Mouse (Mus musculus): ENCODE measurements around the gene S100a7a. TPM values are rescaled to one million over a fixed set of nuclear protein-coding genes. Genes with fewer than 3 reads are reported as not detected.
A peak's percentile ranks its signal among the peaks of the same experiment; 100 is the strongest.

S100a7a gene
- polyA plus RNA-seq (2015; fragmentation: Nextera tagmentation; extraction: Ambion mirVana), result 0.16 and 0.17 TPM in 2 replicates

DNA sequence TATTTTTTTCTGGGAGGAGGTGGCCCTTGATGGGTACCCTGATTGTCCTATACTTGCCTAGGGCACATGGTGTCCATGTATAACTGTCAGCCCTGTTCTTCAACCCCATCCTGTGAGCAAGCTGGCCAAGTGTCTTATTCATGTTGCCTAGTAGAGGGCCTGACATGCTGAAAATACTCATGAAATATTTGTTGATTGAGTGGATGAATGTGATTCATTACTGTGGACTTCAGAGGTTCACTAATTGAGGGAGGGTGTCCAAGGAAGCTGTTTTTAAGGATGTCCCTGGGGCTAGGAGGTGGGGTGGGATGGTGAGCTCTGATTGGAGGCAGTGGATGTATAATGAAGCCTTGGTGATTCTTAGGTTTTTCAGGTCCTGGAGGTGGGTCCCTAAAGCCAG, at the start of gene S100a7a:
S100a7a (plus strand) TSS at position 301 of the 400 bp plus-strand sequence.
- peaks cover 9% of the 10 kb centered on the region; the same call in 1 of the 2 replicates for H3K27me3 ChIP-seq
- no peak within 1 kb of the TSS for H3K4me2 ChIP-seq
- H3K9me3 ChIP-seq (replicated peaks), result no peaks in the 10 kb centered on the region
- H3K4me1 ChIP-seq, result no peaks in the 10 kb centered on the region
- no peaks in the 10 kb centered on the region for H3K36me3 ChIP-seq
- ATAC-seq (replicated peaks; ENCODE audit: low FRiP score), result no peak
- H3K9ac ChIP-seq, result no peak within 1 kb of the TSS
- H3K27ac ChIP-seq, result no peak within 1 kb of the TSS
- no peak within 1 kb of the TSS for H3K4me3 ChIP-seq (replicated peaks)

DNA sequence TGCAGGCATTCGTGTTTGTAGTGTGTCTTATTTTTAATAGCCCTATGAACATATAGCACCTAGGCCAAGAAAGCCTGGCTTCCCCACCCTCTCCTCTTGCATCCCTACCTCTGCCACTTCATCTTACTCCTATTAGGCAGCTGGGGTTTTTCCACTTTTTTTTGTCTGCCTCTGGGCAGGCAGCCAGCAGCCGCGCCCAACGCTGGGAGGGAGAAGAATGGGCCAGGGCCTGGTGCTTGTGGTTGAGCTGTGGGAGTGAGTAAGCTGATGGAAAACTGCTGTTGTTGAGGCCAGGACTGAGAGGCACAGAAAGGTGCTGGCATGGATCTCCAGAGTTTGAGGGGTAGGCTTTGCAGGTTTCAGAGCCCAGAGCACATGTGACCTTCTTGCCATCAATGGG, 49.4 kb upstream of the S100a7a start:
- Histone ChIP-seq H3K4me1 (peaks cover 29% of the 10 kb centered on the region), H3K4me2 (no peak overlapping the region), H3K36me3 (no peaks in the 10 kb centered on the region), H3K9me3 (replicated peaks) (no peaks in the 10 kb centered on the region), H3K9ac (no peak overlapping the region), H3K4me3 (replicated peaks) (no peak overlapping the region), H3K27ac (peak overlapping the region; percentile 76), H3K27me3 (no peaks in the 10 kb centered on the region)
- 41% methylated on average over 4 of the region's 4 CpGs for WGBS
- ATAC-seq (replicated peaks; ENCODE audit: low FRiP score), result peak; percentile 66

DNA sequence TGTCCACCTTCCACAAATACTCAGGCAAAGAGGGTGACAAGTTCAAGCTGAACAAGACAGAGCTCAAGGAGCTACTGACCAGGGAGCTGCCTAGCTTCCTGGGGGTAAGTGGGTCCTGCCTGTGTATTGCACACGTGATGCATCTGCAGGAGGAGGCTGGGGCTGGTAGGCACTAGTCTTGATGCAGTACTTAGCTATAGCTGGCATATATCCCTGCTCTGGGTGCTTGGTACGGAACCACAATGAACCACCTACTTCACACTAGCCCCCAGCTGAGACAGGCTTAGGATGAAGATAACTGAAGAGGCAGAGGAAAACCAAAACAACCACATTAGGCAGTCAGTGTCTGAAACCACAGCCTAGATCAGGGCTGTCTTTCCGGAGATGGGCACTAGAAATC, 48.8 kb upstream of the S100a7a start:
- no peak overlapping the region for H3K4me2 ChIP-seq
- WGBS, result 80% methylated on average over 3 of the region's 3 CpGs
- H3K9ac ChIP-seq, result no peak overlapping the region
- H3K9me3 ChIP-seq (replicated peaks), result no peaks in the 10 kb centered on the region
- H3K4me1 ChIP-seq, result peaks cover 29% of the 10 kb centered on the region
- no peaks in the 10 kb centered on the region for H3K36me3 ChIP-seq
- no peak overlapping the region for H3K4me3 ChIP-seq (replicated peaks)
- no peak for ATAC-seq (replicated peaks; ENCODE audit: low FRiP score)
- H3K27me3 ChIP-seq, result no peaks in the 10 kb centered on the region
- peak overlapping the region; percentile 76 for H3K27ac ChIP-seq

DNA sequence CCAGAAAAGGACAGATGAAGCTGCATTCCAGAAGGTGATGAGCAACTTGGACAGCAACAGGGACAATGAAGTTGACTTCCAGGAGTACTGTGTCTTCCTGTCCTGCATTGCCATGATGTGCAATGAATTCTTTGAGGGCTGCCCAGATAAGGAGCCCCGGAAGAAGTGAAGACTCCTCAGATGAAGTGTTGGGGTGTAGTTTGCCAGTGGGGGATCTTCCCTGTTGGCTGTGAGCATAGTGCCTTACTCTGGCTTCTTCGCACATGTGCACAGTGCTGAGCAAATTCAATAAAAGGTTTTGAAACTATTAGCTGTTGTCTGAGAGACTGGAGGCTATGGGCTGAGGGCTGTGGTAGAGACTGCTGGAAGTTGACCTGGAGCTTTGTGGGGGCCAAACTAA, 48.1 kb upstream of the S100a7a start:
- Histone ChIP-seq H3K4me3 (replicated peaks) (no peak overlapping the region), H3K27ac (peak overlapping the region; percentile 76), H3K9me3 (replicated peaks) (no peaks in the 10 kb centered on the region), H3K4me2 (no peak overlapping the region), H3K9ac (no peak overlapping the region), H3K27me3 (no peaks in the 10 kb centered on the region), H3K4me1 (peaks cover 27% of the 10 kb centered on the region), H3K36me3 (no peaks in the 10 kb centered on the region)
- ATAC-seq (replicated peaks; ENCODE audit: low FRiP score), result no peak
- 83% methylated on average over 2 of the region's 2 CpGs for WGBS

DNA sequence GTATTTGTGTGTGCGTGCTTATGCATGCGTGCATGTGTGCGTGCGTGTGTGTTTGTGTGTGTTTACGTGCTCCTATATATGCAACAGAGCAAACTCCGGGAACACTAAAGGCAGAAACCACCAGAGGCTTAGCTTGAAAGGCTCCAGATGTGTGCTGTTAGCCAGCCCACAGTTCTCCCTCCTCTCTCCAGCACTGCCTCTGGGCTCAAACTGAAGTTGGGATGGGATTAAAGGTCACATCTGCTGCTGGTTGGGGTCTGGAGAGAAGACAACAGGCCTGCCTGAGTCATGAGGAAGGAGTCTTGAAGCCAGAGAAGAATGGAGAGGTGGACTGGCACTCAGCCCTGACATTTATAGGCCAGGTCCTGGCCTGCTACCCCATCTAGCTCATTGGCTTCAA, 47.6 kb upstream of the S100a7a start:
- H3K4me2 ChIP-seq, result no peak overlapping the region
- H3K4me3 ChIP-seq (replicated peaks), result no peak overlapping the region
- peaks cover 27% of the 10 kb centered on the region for H3K4me1 ChIP-seq
- H3K27me3 ChIP-seq, result no peaks in the 10 kb centered on the region
- peak overlapping the region; percentile 76 for H3K27ac ChIP-seq
- no peaks in the 10 kb centered on the region for H3K36me3 ChIP-seq
- no peak overlapping the region for H3K9ac ChIP-seq
- no peaks in the 10 kb centered on the region for H3K9me3 ChIP-seq (replicated peaks)
- 73% methylated on average over 6 of the region's 6 CpGs for WGBS
- peak; percentile 44; the same call in 1 of the 2 replicates for ATAC-seq (replicated peaks; ENCODE audit: low FRiP score)

DNA sequence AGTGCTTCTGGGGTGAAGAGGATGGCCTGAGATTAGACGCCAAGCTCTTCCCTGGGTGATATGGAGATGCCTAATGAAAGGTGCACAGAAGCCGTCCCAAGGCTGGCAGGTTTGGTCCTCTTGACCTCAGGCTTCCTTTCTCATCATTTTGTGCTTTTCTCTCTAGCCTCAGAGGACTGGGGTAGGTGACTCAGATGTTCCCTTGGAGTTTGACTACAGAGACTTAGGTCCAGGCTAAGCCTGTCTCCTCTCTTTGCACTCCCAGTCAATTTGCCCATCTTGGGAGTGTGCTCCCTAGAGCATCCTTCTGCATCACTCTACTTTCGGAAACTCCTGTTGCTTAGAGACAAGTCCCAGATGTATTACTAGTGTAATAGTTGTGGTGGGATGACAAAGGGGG, 46.5 kb upstream of the S100a7a start:
- H3K36me3 ChIP-seq, result no peaks in the 10 kb centered on the region
- ATAC-seq (replicated peaks; ENCODE audit: low FRiP score), result no peak
- WGBS, result 78% methylated on average over 3 of the region's 3 CpGs
- H3K9me3 ChIP-seq (replicated peaks), result no peaks in the 10 kb centered on the region
- no peak overlapping the region for H3K4me2 ChIP-seq
- H3K27me3 ChIP-seq, result no peaks in the 10 kb centered on the region
- no peak overlapping the region for H3K4me3 ChIP-seq (replicated peaks)
- H3K27ac ChIP-seq, result no peak overlapping the region
- peaks cover 35% of the 10 kb centered on the region for H3K4me1 ChIP-seq
- no peak overlapping the region for H3K9ac ChIP-seq

DNA sequence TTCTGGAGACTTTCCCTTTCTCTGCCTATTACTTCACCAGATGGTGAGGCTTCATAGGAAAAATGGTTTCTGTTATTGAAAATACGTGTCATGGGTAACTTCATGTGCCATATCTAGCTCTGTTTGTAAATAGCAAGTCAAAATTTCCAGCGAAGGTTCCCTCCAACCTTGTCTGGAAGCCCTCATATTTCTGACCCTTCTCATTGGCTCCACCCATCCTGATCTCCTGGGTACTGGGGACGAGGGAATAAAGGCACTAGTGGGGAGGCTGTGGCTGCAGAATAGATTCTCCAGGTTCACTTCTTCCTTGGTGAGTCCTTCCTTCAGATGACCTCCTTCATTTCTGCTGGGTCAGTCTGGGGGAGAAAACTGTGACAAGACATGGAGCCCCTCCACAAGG, 45.6 kb upstream of the S100a7a start, which contains the start of gene S100a5:
S100a5 (plus strand) TSS at position 301 of the 400 bp plus-strand sequence.
- Histone ChIP-seq H3K4me1 (peaks cover 43% of the 10 kb centered on the region), H3K27ac (no peak within 1 kb of the TSS), H3K4me3 (replicated peaks) (no peak within 1 kb of the TSS), H3K27me3 (no peaks in the 10 kb centered on the region), H3K4me2 (no peak within 1 kb of the TSS), H3K9ac (no peak within 1 kb of the TSS), H3K9me3 (replicated peaks) (no peaks in the 10 kb centered on the region), H3K36me3 (no peaks in the 10 kb centered on the region)
- 68% methylated on average over 3 of the region's 3 CpGs for WGBS
- no peak for ATAC-seq (replicated peaks; ENCODE audit: low FRiP score)

DNA sequence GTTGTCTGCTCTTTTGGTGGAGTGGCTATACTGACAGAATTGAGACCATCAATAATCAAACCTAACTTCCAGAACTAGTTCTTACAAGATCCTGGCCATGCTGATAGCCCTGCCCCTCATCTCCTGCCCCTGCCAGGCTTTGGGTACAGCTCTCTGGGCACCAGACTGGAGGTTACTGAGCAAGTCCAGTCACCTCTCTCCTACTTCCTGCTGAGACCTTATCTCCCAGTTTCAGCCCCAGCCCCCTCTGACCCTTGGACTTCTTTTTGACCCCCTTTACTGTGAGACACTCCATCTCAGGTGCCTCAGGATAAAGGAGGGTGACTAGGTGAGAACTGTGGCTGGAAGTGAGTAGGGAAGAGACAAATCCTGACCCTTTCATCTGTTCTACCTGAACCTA, 44.7 kb upstream of the S100a7a start:
- Histone ChIP-seq H3K4me3 (replicated peaks) (no peak overlapping the region), H3K36me3 (no peaks in the 10 kb centered on the region), H3K9ac (no peak overlapping the region), H3K27ac (no peak overlapping the region), H3K4me1 (peaks cover 43% of the 10 kb centered on the region), H3K9me3 (replicated peaks) (no peaks in the 10 kb centered on the region), H3K27me3 (no peaks in the 10 kb centered on the region), H3K4me2 (no peak overlapping the region)
- ATAC-seq (replicated peaks; ENCODE audit: low FRiP score), result no peak

DNA sequence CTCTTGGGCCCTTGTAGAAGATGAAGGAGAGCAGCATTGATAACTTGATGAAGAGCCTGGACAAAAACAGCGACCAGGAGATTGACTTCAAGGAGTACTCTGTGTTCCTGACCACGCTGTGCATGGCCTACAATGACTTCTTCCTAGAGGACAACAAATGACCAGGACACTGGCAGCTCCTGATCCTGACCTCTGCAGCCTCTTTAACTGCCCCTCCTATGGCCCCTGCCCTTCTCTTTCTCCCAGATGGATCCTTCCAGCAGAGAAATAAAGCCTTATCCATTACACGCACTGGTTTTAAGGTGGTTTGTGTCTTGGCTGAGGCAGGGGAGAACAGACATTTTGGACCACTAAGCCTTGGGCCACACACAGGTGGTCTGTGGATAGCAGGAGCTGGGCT, 42.3 kb upstream of the S100a7a start:
- Histone ChIP-seq H3K27me3 (no peaks in the 10 kb centered on the region), H3K4me3 (replicated peaks) (no peak overlapping the region), H3K4me1 (peaks cover 40% of the 10 kb centered on the region), H3K36me3 (no peaks in the 10 kb centered on the region), H3K9me3 (replicated peaks) (no peaks in the 10 kb centered on the region), H3K27ac (no peak overlapping the region), H3K9ac (no peak overlapping the region), H3K4me2 (no peak overlapping the region)
- ATAC-seq (replicated peaks; ENCODE audit: low FRiP score), result no peak
- 88% methylated on average over 3 of the region's 3 CpGs for WGBS

DNA sequence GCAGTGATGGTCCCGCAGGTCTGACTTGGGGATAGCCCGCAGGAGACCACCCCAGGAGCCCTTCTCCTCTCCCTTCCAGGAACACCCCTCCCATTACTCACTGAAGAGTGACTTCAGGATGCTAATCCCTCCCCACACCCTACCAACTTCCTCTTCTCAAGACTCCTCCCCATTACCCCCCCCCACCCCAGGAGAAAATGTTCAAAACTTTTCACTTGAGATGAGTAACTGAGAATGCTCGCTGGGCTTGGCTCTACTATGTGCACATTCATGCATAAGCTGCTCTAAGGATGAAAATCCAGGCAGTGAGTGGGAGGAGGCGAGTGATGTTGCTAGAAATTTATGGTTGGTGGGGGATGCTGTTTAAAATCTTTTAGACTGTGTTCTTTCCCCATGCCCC, 41.8 kb upstream of the S100a7a start:
- no peaks in the 10 kb centered on the region for H3K36me3 ChIP-seq
- H3K9me3 ChIP-seq (replicated peaks), result no peaks in the 10 kb centered on the region
- ATAC-seq (replicated peaks; ENCODE audit: low FRiP score), result no peak
- H3K4me3 ChIP-seq (replicated peaks), result no peak overlapping the region
- H3K4me1 ChIP-seq, result peaks cover 40% of the 10 kb centered on the region
- no peaks in the 10 kb centered on the region for H3K27me3 ChIP-seq
- no peak overlapping the region for H3K27ac ChIP-seq
- WGBS, result 51% methylated on average over 4 of the region's 4 CpGs
- no peak overlapping the region for H3K9ac ChIP-seq
- no peak overlapping the region for H3K4me2 ChIP-seq

DNA sequence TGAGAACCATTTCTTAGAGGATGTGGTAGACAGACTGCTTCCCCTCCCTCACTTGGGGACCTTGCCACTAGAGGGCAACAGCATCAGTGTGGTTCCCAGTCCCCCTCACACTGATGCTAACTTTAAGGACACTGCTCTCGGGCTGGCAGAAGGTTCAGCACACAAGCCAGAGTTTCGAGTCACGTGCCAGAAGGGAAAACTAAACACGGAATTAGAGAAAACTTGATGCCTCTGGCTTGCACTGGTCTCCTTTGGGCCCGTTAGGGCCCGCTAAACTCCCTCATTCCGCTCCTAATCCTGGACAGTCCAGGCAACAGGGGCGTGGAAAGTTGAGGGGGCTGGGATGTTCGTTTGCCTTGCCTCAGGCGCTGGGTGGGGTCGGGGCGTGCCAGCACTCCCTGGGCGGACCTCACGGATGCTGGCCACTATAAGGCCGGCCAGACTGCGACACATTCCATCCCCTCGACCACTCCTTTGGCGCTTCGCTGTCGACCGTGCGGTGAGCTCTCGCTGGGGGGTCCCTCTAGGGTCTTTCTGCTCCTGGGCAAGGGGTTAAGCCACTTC, 41.0 kb upstream of the S100a7a start, which contains the start of gene S100a6:
S100a6 (plus strand) TSS at position 155 of the 564 bp plus-strand sequence.
- Histone ChIP-seq H3K27ac (0 out of 2 replicates have a peak within 1 kb of the TSS, but pooled peaks have one; percentile 27), H3K27me3 (no peaks in the 10 kb centered on the region), H3K9ac (peak within 1 kb of the TSS; percentile 25; the same call in 1 of the 2 replicates), H3K9me3 (replicated peaks) (no peaks in the 10 kb centered on the region), H3K36me3 (no peaks in the 10 kb centered on the region), H3K4me3 (replicated peaks) (peak within 1 kb of the TSS; percentile 41), H3K4me2 (peak within 1 kb of the TSS; percentile 70), H3K4me1 (peaks cover 40% of the 10 kb centered on the region)
- 1% methylated on average over 23 of the region's 23 CpGs for WGBS
- ATAC-seq (replicated peaks; ENCODE audit: low FRiP score), result peak; percentile 81

DNA sequence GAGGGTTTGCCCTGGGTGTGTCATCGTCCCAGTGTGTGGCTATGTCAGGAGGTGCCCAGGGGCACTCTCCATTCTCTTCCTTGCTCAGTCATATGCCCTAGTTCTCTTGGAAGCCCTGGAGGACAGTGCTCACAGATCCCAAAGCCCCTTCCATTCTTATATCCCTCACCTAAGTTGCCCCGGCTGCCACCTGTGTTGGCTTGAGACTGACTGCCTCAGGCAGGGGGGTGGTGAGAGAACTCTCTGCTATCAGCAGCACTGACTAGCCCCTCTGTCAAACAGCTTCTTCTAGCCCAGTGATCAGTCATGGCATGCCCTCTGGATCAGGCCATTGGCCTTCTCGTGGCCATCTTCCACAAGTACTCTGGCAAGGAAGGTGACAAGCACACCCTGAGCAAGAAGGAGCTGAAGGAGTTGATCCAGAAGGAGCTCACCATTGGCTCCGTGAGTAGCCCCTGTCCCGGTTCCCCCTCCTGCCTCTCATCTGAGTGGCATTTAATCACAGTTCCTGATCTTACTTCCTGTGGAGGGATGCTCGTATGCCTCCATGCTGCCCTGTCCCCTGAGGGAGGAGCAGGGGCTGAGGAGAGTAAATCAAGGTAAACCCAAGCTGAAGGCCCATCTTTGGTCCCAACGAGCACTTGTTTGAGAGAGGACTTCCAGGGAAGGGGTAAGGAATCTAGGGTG, 40.2 kb upstream of the S100a7a start:
- Histone ChIP-seq H3K36me3 (no peaks in the 10 kb centered on the region), H3K27ac (0 out of 2 replicates have a peak overlapping the region, but pooled peaks have one; percentile 27), H3K9ac (peak overlapping the region; percentile 25; the same call in 1 of the 2 replicates), H3K9me3 (replicated peaks) (no peaks in the 10 kb centered on the region), H3K4me2 (peak overlapping the region; percentile 70), H3K27me3 (no peaks in the 10 kb centered on the region), H3K4me1 (peaks cover 40% of the 10 kb centered on the region), H3K4me3 (replicated peaks) (peak overlapping the region; percentile 41)
- no peak for ATAC-seq (replicated peaks; ENCODE audit: low FRiP score)
- WGBS, result 56% methylated on average over 7 of the region's 7 CpGs
